Mouse (Mus musculus) cortical plate, adult 2 months (tissue): ENCODE data around the gene Zfp992.
"Not testable (repeated sequence)": the region's sequence is repeated elsewhere in the genome, so short reads cannot be mapped to it uniquely, and the experiment has no call there.

ENCODE experiments used
- CTCF ChIP-seq: fragments of 200-500 bp; IDR thresholded peaks from 2 replicates; pipeline ENCODE4 v1.5.1; 2011; ENCODE audit warnings: mild to moderate bottlenecking, control low read depth, low read length; ENCODE audit not compliant: insufficient read depth; ENCODE audit errors: extremely low read depth
- POLR2A ChIP-seq: fragments of 200-500 bp; IDR thresholded peaks from 2 replicates; pipeline ENCODE4 v1.6.1; 2011; ENCODE audit warnings: mild to moderate bottlenecking, low read length, control low read depth; ENCODE audit not compliant: insufficient read depth; ENCODE audit errors: extremely low read depth

DNA sequence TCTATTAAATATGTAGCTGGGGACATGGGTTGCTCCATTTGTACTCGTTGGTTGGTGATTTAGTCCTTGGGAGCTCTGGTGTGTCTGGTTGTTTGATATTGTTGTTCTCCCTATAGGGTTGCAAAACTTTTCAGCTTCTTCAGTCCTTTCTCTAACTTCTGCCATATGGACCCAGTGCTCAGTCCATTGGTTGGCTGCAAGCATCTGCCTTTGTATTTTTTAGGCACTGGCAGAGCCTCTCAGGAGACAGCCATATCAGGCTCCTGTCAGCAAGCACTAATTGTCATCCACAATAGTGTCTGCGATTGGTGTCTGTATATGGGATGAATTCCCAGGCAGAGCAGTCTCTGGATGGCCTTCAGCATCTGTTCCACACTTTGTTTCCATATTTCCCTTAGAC, 1.8 kb upstream of the Zfp992 start:
- not testable (repeated sequence) for TF ChIP-seq POLR2A, CTCF
